Mouse (Mus musculus) hindbrain, embryonic 12.5 days (tissue): ENCODE data around the gene Uvrag. TPM values are rescaled to one million over a fixed set of nuclear protein-coding genes. Genes with fewer than 3 reads are reported as not detected.

Source experiments
- ATAC-seq: fragments of 200-750 bp; cut with Nextera tagmentation; 2 replicates; pipeline ENCODE4 v1.8.0; 2017; ENCODE audit warnings: moderate TSS enrichment; ENCODE audit not compliant: low FRiP score
- H3K27ac ChIP-seq: fragments of 300-500 bp; sonication (generic); 2 replicates; pipeline ENCODE4 v1.5.1; 2016; ENCODE audit warnings: mild to moderate bottlenecking
- H3K27me3 ChIP-seq: fragments of 300-500 bp; sonication (generic); 2 replicates; pipeline ENCODE4 v1.6.1; 2016; ENCODE audit warnings: mild to moderate bottlenecking
- H3K36me3 ChIP-seq: fragments of 300-500 bp; sonication (generic); 2 replicates; pipeline ENCODE4 v1.6.1; 2016; ENCODE audit warnings: mild to moderate bottlenecking
- H3K4me1 ChIP-seq: fragments of 300-500 bp; sonication (generic); 2 replicates; pipeline ENCODE4 v1.6.1; 2016
- H3K4me2 ChIP-seq: fragments of 300-500 bp; sonication (generic); replicated peaks from 2 replicates; pipeline ENCODE4 v1.6.1; 2016; ENCODE audit warnings: mild to moderate bottlenecking
- H3K4me3 ChIP-seq: fragments of 300-500 bp; sonication (generic); 2 replicates; pipeline ENCODE4 v1.5.1; 2016; ENCODE audit warnings: mild to moderate bottlenecking
- H3K9ac ChIP-seq: fragments of 300-500 bp; sonication (generic); 2 replicates; pipeline ENCODE4 v1.6.1; 2016; ENCODE audit warnings: mild to moderate bottlenecking, moderate library complexity
- H3K9me3 ChIP-seq: fragments of 300-500 bp; sonication (generic); replicated peaks from 2 replicates; pipeline ENCODE4 v1.6.1; 2016; ENCODE audit warnings: mild to moderate bottlenecking
- WGBS: fragments of 180-500 bp; shearing (Covaris S2); methylation state at CpG from one replicate; pipeline ENCODE4 v1.1.7; 2016; 5-methylcytosine and 5-hydroxymethylcytosine counted together
- polyA plus RNA-seq: library from polyadenylated mRNA; unstranded; fragments of >200 nt; fragmentation: Nextera tagmentation; extraction: Ambion mirVana; gene quantifications from 2 replicates; pipeline ENCODE4 v1.2.1, GENCODE M21; 2016

The Uvrag gene
- polyA plus RNA-seq, 1 experiment from 2014 or later: 17.7 TPM

DNA sequence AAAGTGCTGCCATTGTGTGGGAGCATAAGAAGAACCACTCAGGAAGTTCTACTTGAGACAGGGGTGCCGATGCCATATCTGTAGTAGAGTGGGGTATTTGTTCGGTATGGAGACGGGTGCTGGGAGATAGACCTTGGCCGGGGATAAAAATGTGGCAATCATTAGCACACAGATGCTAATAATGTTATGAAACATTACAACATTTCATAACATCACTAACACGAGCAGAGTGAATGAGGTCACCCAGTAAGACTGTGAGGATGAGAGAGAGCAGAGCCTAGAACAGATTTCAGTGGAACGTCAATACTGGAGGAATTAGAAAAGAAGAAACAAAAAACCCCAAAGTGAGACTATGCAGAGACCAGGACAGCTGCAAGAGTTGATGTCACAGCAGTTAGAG lies 116.2 kb downstream of the Uvrag start:
- Histone ChIP-seq H3K36me3 (no peaks in the 10 kb centered on the region), H3K9me3 (no peaks in the 10 kb centered on the region), H3K27ac (no peak overlapping the region), H3K4me3 (no peak overlapping the region), H3K27me3 (no peaks in the 10 kb centered on the region), H3K9ac (no peak overlapping the region), H3K4me1 (peaks cover 2% of the 10 kb centered on the region; the same call in 1 of the 2 replicates), H3K4me2 (no peak overlapping the region)
- WGBS: 91% methylated on average over 6 of the region's 6 CpGs
- no peak for ATAC-seq

GRCm38 (mm10) chr7:99023931-99024330 lies 117.0 kb downstream of the Uvrag start:
- no peaks in the 10 kb centered on the region for H3K9me3 ChIP-seq
- no peaks in the 10 kb centered on the region for H3K36me3 ChIP-seq
- WGBS: 91% methylated on average over 3 of the region's 3 CpGs
- H3K4me1 ChIP-seq: peaks cover 2% of the 10 kb centered on the region; the same call in 1 of the 2 replicates
- H3K27me3 ChIP-seq: no peaks in the 10 kb centered on the region
- no peak overlapping the region for H3K4me3 ChIP-seq
- H3K9ac ChIP-seq: no peak overlapping the region
- ATAC-seq: no peak
- H3K27ac ChIP-seq: no peak overlapping the region
- no peak overlapping the region for H3K4me2 ChIP-seq

- Histone ChIP-seq H3K4me1 (no peaks in the 10 kb centered on the region; the same call in 1 of the 2 replicates), H3K9me3 (no peaks in the 10 kb centered on the region), H3K9ac (no peak overlapping the region), H3K4me3 (no peak overlapping the region), H3K27me3 (no peaks in the 10 kb centered on the region), H3K27ac (no peak overlapping the region), H3K36me3 (no peaks in the 10 kb centered on the region), H3K4me2 (no peak overlapping the region)
- ATAC-seq: no peak
- WGBS: 56% methylated on average over 4 of the region's 4 CpGs
These were observed 119.7 kb downstream of the Uvrag start for GRCm38 (mm10) chr7:99021277-99021676.

DNA sequence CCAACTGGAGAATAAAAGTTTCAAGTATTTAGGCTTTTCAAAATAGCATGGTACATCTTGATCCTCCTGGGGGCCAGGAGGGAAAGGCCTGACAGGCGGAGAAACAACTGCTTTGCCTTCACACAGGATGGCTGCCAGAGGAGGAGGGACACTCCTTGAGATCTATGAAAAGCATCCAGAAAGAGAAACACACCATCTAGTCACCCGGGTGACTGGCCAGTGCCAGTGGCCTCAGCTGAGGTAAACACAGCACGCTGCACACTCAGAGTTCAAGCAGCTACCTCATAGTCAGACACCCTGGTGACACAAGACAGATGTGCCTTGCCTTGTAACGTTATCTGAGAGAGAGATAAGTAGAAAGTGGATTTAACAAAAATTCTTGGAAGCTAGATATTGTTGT lies 120.6 kb downstream of the Uvrag start:
- H3K27ac ChIP-seq: no peak overlapping the region
- no peak overlapping the region for H3K4me2 ChIP-seq
- H3K27me3 ChIP-seq: no peaks in the 10 kb centered on the region
- 64% methylated on average over 4 of the region's 4 CpGs for WGBS
- no peak for ATAC-seq
- no peaks in the 10 kb centered on the region for H3K9me3 ChIP-seq
- H3K9ac ChIP-seq: no peak overlapping the region
- peaks cover 3% of the 10 kb centered on the region; the same call in 1 of the 2 replicates for H3K4me1 ChIP-seq
- H3K4me3 ChIP-seq: no peak overlapping the region
- no peaks in the 10 kb centered on the region for H3K36me3 ChIP-seq

- Histone ChIP-seq H3K27me3 (no peaks in the 10 kb centered on the region), H3K4me3 (no peak overlapping the region), H3K4me2 (no peak overlapping the region), H3K27ac (no peak overlapping the region), H3K9me3 (no peaks in the 10 kb centered on the region), H3K36me3 (no peaks in the 10 kb centered on the region), H3K4me1 (peaks cover 7% of the 10 kb centered on the region; the same call in 1 of the 2 replicates), H3K9ac (no peak overlapping the region)
- ATAC-seq: no peak
- 78% methylated on average over 2 of the region's 2 CpGs for WGBS
These were observed 123.6 kb downstream of the Uvrag start for GRCm38 (mm10) chr7:99017224-99017844.

GRCm38 (mm10) chr7:99015914-99016313 lies 125.0 kb downstream of the Uvrag start:
- Histone ChIP-seq H3K4me1 (peaks cover 7% of the 10 kb centered on the region; the same call in 1 of the 2 replicates), H3K9me3 (no peaks in the 10 kb centered on the region), H3K4me3 (no peak overlapping the region), H3K27me3 (no peaks in the 10 kb centered on the region), H3K9ac (no peak overlapping the region), H3K27ac (no peak overlapping the region), H3K4me2 (no peak overlapping the region), H3K36me3 (no peaks in the 10 kb centered on the region)
- no peak for ATAC-seq
- 77% methylated on average over 8 of the region's 8 CpGs for WGBS

DNA sequence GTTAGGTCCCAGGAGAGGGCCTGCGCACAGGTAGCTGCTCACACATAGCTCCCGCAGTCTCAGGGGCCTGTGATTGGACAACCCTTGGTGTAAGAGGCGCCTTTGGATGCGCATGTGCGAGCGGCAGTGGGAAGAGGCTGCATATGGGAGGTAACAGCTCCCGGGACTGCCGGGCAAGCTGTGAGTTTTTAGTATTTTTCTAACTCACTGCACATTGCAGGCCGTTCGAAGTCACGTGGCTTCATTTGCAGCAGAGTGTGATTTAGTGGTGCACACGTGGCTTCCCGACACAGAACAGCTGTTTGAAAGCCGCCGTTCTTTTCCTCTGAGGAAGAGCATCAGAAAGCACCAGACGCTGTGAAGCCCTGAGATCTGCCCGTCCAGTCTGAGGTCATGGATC lies 125.5 kb downstream of the Uvrag start:
- 75% methylated on average over 17 of the region's 17 CpGs for WGBS
- Histone ChIP-seq H3K4me1 (peaks cover 7% of the 10 kb centered on the region; the same call in 1 of the 2 replicates), H3K9ac (no peak overlapping the region), H3K4me3 (no peak overlapping the region), H3K36me3 (no peaks in the 10 kb centered on the region), H3K4me2 (no peak overlapping the region), H3K27me3 (no peaks in the 10 kb centered on the region), H3K9me3 (no peaks in the 10 kb centered on the region), H3K27ac (no peak overlapping the region)
- no peak for ATAC-seq

- H3K36me3 ChIP-seq: no peaks in the 10 kb centered on the region
- H3K27me3 ChIP-seq: no peaks in the 10 kb centered on the region
- WGBS: 78% methylated on average over 4 of the region's 4 CpGs
- H3K9me3 ChIP-seq: no peaks in the 10 kb centered on the region
- ATAC-seq: no peak
- H3K27ac ChIP-seq: no peak overlapping the region
- no peak overlapping the region for H3K4me3 ChIP-seq
- 0 out of 2 replicates have a peak, but pooled peaks cover 7% of the 10 kb centered on the region for H3K4me1 ChIP-seq
- H3K4me2 ChIP-seq: no peak overlapping the region
- H3K9ac ChIP-seq: no peak overlapping the region
These were observed 126.3 kb downstream of the Uvrag start for GRCm38 (mm10) chr7:99014620-99015019.

- no peaks in the 10 kb centered on the region for H3K27me3 ChIP-seq
- H3K9ac ChIP-seq: no peak overlapping the region
- no peak overlapping the region for H3K4me2 ChIP-seq
- ATAC-seq: no peak
- 0 out of 2 replicates have a peak, but pooled peaks cover 4% of the 10 kb centered on the region for H3K36me3 ChIP-seq
- WGBS: 88% methylated on average over 16 of the region's 16 CpGs
- no peak overlapping the region for H3K27ac ChIP-seq
- H3K4me1 ChIP-seq: no peaks in the 10 kb centered on the region
- H3K9me3 ChIP-seq: no peaks in the 10 kb centered on the region
- H3K4me3 ChIP-seq: no peak overlapping the region
These were observed 133.2 kb downstream of the Uvrag start for GRCm38 (mm10) chr7:99007506-99008354.

- Histone ChIP-seq H3K4me2 (no peak overlapping the region), H3K9ac (no peak overlapping the region), H3K36me3 (0 out of 2 replicates have a peak, but pooled peaks cover 4% of the 10 kb centered on the region), H3K9me3 (no peaks in the 10 kb centered on the region), H3K27me3 (no peaks in the 10 kb centered on the region), H3K27ac (no peak overlapping the region), H3K4me1 (no peaks in the 10 kb centered on the region), H3K4me3 (no peak overlapping the region)
- no peak for ATAC-seq
- WGBS: 95% methylated on average over 6 of the region's 6 CpGs
These were observed 137.7 kb downstream of the Uvrag start for GRCm38 (mm10) chr7:99003231-99003630.

DNA sequence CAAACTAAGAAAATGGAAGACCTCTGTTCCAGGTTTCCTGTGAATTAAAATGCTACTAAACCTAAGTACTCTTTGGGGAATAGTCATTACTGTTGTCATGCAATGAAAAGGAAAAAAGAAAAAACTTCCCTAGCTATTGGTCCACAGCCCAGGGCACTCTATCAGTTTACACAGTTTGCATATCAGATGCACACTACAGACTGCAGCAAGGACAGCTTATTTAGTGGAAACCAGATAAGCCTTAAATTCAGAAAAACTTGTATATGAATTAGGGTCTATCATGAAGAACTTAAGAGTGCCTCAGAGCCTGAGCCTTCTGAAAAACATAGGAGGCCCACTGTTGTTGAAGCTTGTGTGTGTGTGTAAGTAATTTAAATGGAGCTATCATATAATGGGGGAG lies 142.2 kb downstream of the Uvrag start:
- H3K27ac ChIP-seq: no peak overlapping the region
- H3K4me1 ChIP-seq: no peaks in the 10 kb centered on the region
- no peak overlapping the region for H3K4me2 ChIP-seq
- ATAC-seq: no peak
- no peak overlapping the region for H3K4me3 ChIP-seq
- no peaks in the 10 kb centered on the region for H3K36me3 ChIP-seq
- H3K9me3 ChIP-seq: no peaks in the 10 kb centered on the region
- no peaks in the 10 kb centered on the region for H3K27me3 ChIP-seq
- H3K9ac ChIP-seq: no peak overlapping the region

GRCm38 (mm10) chr7:98997760-98998159 lies 143.2 kb downstream of the Uvrag start:
- Histone ChIP-seq H3K27ac (no peak overlapping the region), H3K36me3 (no peaks in the 10 kb centered on the region), H3K27me3 (no peaks in the 10 kb centered on the region), H3K9ac (no peak overlapping the region), H3K4me3 (no peak overlapping the region), H3K9me3 (no peaks in the 10 kb centered on the region), H3K4me1 (no peaks in the 10 kb centered on the region), H3K4me2 (no peak overlapping the region)
- 90% methylated on average over 7 of the region's 7 CpGs for WGBS
- ATAC-seq: no peak
